Mouse (Mus musculus): ENCODE data around the gene Prdm13.

Prdm13 gene

GRCm38 (mm10) chr4:21685595-21686091, at the start of gene Prdm13:
TSS of gene Prdm13 (minus strand) at chr4:21685963.
- no peak for DNase-seq

- DNase-seq = peak; percentile 89 to 92
Observed at GRCm38 (mm10) chr4:21727615-21728165, 41.9 kb upstream of the Prdm13 start, which contains the start of gene Ccnc. TSS of gene Ccnc (plus strand) at chr4:21727701.

GRCm38 (mm10) chr4:21726912-21727614, 41.3 kb upstream of the Prdm13 start:
- peak; percentile 36 to 45 for DNase-seq

- no peak for DNase-seq
Observed at GRCm38 (mm10) chr4:21722752-21723334, 37.1 kb upstream of the Prdm13 start.

GRCm38 (mm10) chr4:21712147-21712546, 26.4 kb upstream of the Prdm13 start:
- peak; percentile 43 to 76 for DNase-seq

- DNase-seq = no peak
Observed at GRCm38 (mm10) chr4:21705046-21705445, 19.3 kb upstream of the Prdm13 start.

- DNase-seq = peak; percentile 35 to 75
Observed at GRCm38 (mm10) chr4:21695638-21696254, 10.0 kb upstream of the Prdm13 start.

GRCm38 (mm10) chr4:21690221-21690620, 4.5 kb upstream of the Prdm13 start:
- no peak for DNase-seq

- no peak for DNase-seq
Observed at GRCm38 (mm10) chr4:21689492-21689941, 3.8 kb upstream of the Prdm13 start.

- DNase-seq = no peak
Observed at GRCm38 (mm10) chr4:21688703-21689200, 3.0 kb upstream of the Prdm13 start.

- no peak for DNase-seq
Observed at GRCm38 (mm10) chr4:21687783-21688702, 2.3 kb upstream of the Prdm13 start.

GRCm38 (mm10) chr4:21686934-21687333, 1.2 kb upstream of the Prdm13 start:
- DNase-seq = no peak

- DNase-seq = no peak
Observed at GRCm38 (mm10) chr4:21686416-21686815, 653 bp upstream of the Prdm13 start.

- DNase-seq = no peak
Observed at GRCm38 (mm10) chr4:21684341-21684970, 1.3 kb downstream of the Prdm13 start.

GRCm38 (mm10) chr4:21682421-21683150, 3.2 kb downstream of the Prdm13 start:
- no peak for DNase-seq

GRCm38 (mm10) chr4:21680971-21681370, 4.8 kb downstream of the Prdm13 start:
- no peak for DNase-seq

GRCm38 (mm10) chr4:21679624-21680480, 5.9 kb downstream of the Prdm13 start:
- DNase-seq = no peak

- DNase-seq = no peak
Observed at GRCm38 (mm10) chr4:21678975-21679623, 6.7 kb downstream of the Prdm13 start.
